Mouse (Mus musculus) erythroblast, adult 5-6 weeks (primary cell): ENCODE data around the gene Rnd1. TPM values are rescaled to one million over a fixed set of nuclear protein-coding genes. Genes with fewer than 3 reads are reported as not detected.

ENCODE experiments used
- ATAC-seq: replicated peaks from 2 replicates; pipeline ENCODE4 v1.8.0; 2016; ENCODE audit warnings: moderate number of reproducible peaks, mild to moderate bottlenecking, moderate TSS enrichment, inconsistent platforms; ENCODE audit not compliant: poor library complexity, low FRiP score, severe bottlenecking
- total RNA-seq, 2 experiments: library from RNA; stranded (forward) in 1 of 2; stranded (reverse) in 1 of 2; fragments of 150-400 nt in 1 of 2; fragments of 200-764, 138-1000 nt in 1 of 2; gene quantifications; 2 replicates each; pipeline versions ENCODE4 v1.2.3 to v1.2.4; 2015 to 2017; ENCODE audit warnings: low replicate concordance in 2 of 2

Rnd1 gene
- total RNA-seq, 2 experiments from 2014 or later, result 2.2 TPM; not detected in 1

- peak; percentile 79 for ATAC-seq
Measured at GRCm38 (mm10) chr15:98617176-98617537, 60.1 kb downstream of the Rnd1 start.

DNA sequence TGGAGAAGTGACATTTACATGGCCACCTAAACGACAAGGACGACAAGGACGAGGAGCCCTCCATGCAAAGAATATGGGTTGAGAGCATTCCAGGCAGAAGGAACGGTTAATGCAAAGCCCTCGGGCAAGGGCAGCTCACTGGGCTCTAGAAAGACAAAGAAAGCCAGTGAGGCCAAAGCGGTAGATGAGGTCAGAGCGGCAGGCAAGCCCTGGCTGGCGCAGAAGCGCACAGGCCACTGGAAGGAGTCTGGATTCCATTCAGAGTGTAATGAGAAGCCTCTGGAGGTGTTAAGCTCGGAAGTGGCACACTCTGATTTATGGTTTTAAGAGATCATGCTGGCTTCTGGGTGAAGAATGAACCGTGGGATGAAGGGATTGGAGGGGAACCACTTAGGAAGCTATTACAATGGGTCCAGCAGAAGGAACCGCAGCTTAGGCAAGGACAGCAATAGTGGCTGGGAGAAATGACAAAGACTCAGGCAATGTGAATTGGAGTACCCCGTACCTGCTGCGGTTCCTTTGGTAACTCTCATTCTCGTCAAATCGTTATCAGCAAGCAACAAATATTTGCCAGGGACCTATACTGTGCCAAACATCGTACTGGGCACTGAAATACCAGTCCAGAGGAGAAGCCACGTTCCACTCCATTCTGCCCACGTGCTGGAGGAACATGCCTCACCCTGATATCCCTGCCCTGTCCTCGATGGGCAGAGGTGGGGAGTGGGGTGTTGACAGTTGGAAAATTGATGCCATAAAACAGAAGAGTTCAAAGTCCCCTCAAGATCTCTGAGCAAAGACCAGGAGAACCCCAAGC, 60.7 kb downstream of the Rnd1 start:
- peak; percentile 48 for ATAC-seq

- ATAC-seq, result no peak
Measured at GRCm38 (mm10) chr15:98615751-98616150, 61.5 kb downstream of the Rnd1 start.

GRCm38 (mm10) chr15:98614971-98615370, 62.3 kb downstream of the Rnd1 start:
- ATAC-seq, result no peak

DNA sequence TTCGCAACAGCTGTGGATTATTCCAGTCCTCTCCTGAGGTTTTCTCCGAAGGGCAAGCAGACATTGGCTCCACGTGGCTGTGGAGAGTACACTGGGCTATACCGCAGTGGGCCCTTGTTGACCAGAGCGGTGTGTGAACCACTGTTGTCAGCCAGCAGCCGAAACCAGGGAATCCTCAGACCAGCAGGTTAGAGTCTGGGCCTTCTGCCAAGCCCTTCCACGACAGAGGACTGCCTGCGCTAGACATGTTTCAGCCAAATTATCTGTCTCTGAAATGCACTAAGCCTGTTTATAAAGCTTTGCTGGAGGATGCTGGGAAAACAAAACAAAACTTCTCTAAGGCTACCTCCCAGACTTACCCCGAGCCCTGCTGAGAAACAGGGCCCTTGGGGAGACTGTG, 62.7 kb downstream of the Rnd1 start:
- ATAC-seq, result no peak

Other genes with a start within 250 kb of the Rnd1 start
- not detected in 2 replicates for gene Olfr282, start 246.2 kb downstream of the Rnd1 start, total RNA-seq (2015; ENCODE audit: low replicate concordance)
- not detected in 2 replicates for gene Olfr282, start 246.2 kb downstream of the Rnd1 start, total RNA-seq (2017; ENCODE audit: low replicate concordance)
- gene Olfr281, start 224.9 kb downstream of the Rnd1 start, total RNA-seq (2015; ENCODE audit: low replicate concordance), result not detected in 2 replicates
- gene Olfr281, start 224.9 kb downstream of the Rnd1 start, total RNA-seq (2017; ENCODE audit: low replicate concordance), result not detected in 2 replicates
- gene OR5BS1P, start 207.6 kb downstream of the Rnd1 start, total RNA-seq (2015; ENCODE audit: low replicate concordance), result not detected in 2 replicates
- not detected in 2 replicates for gene OR5BS1P, start 207.6 kb downstream of the Rnd1 start, total RNA-seq (2017; ENCODE audit: low replicate concordance)
- gene Lalba, start 194.7 kb downstream of the Rnd1 start, total RNA-seq (2015; ENCODE audit: low replicate concordance), result not detected in 2 replicates
- gene Lalba, start 194.7 kb downstream of the Rnd1 start, total RNA-seq (2017; ENCODE audit: low replicate concordance), result not detected in 2 replicates
- not detected in 2 replicates for gene Olfr279, start 185.1 kb downstream of the Rnd1 start, total RNA-seq (2015; ENCODE audit: low replicate concordance)
- gene Olfr279, start 185.1 kb downstream of the Rnd1 start, total RNA-seq (2017; ENCODE audit: low replicate concordance), result 0.17 TPM in 1 of 2 replicates, not detected in the other
- 15.9 and 17.1 TPM in 2 replicates for gene Kansl2, start 143.2 kb downstream of the Rnd1 start, total RNA-seq (2015; ENCODE audit: low replicate concordance)
- 4.9 and 11.4 TPM in 2 replicates for gene Kansl2, start 143.2 kb downstream of the Rnd1 start, total RNA-seq (2017; ENCODE audit: low replicate concordance)
- 23.8 and 41.1 TPM in 2 replicates for gene Ccnt1, start 106.5 kb downstream of the Rnd1 start, total RNA-seq (2015; ENCODE audit: low replicate concordance)
- 37.2 and 38.3 TPM in 2 replicates for gene Ccnt1, start 106.5 kb downstream of the Rnd1 start, total RNA-seq (2017; ENCODE audit: low replicate concordance)
- gene 4930415O20Rik, start 106.5 kb downstream of the Rnd1 start, total RNA-seq (2015; ENCODE audit: low replicate concordance), result not detected in 2 replicates
- not detected in 2 replicates for gene 4930415O20Rik, start 106.5 kb downstream of the Rnd1 start, total RNA-seq (2017; ENCODE audit: low replicate concordance)
- gene Adcy6, start 67.4 kb downstream of the Rnd1 start, total RNA-seq (2015; ENCODE audit: low replicate concordance), result 4.8 and 26.8 TPM in 2 replicates
- gene Adcy6, start 67.4 kb downstream of the Rnd1 start, total RNA-seq (2017; ENCODE audit: low replicate concordance), result 33.2 and 42.9 TPM in 2 replicates
- not detected in 2 replicates for gene Cacnb3, start 46.6 kb downstream of the Rnd1 start, total RNA-seq (2015; ENCODE audit: low replicate concordance)
- not detected in 2 replicates for gene Cacnb3, start 46.6 kb downstream of the Rnd1 start, total RNA-seq (2017; ENCODE audit: low replicate concordance)
- gene Ddx23, start 14.6 kb downstream of the Rnd1 start, total RNA-seq (2015; ENCODE audit: low replicate concordance), result 9.4 and 10.4 TPM in 2 replicates
- gene Ddx23, start 14.6 kb downstream of the Rnd1 start, total RNA-seq (2017; ENCODE audit: low replicate concordance), result 32.3 and 40.2 TPM in 2 replicates
- not detected in 2 replicates for gene Ccdc65, start 30.7 kb upstream of the Rnd1 start, total RNA-seq (2015; ENCODE audit: low replicate concordance)
- gene Ccdc65, start 30.7 kb upstream of the Rnd1 start, total RNA-seq (2017; ENCODE audit: low replicate concordance), result not detected in 2 replicates
- gene Fkbp11, start 50.7 kb upstream of the Rnd1 start, total RNA-seq (2015; ENCODE audit: low replicate concordance), result 1.2 TPM in 1 of 2 replicates, not detected in the other
- gene Fkbp11, start 50.7 kb upstream of the Rnd1 start, total RNA-seq (2017; ENCODE audit: low replicate concordance), result 0.84 and 1.0 TPM in 2 replicates
- gene Arf3, start 85.8 kb upstream of the Rnd1 start, total RNA-seq (2015; ENCODE audit: low replicate concordance), result 7.1 and 8.4 TPM in 2 replicates
- 4.6 and 8.1 TPM in 2 replicates for gene Arf3, start 85.8 kb upstream of the Rnd1 start, total RNA-seq (2017; ENCODE audit: low replicate concordance)
- gene Wnt10b, start 100.7 kb upstream of the Rnd1 start, total RNA-seq (2015; ENCODE audit: low replicate concordance), result 1.0 TPM in 1 of 2 replicates, not detected in the other
- gene Wnt10b, start 100.7 kb upstream of the Rnd1 start, total RNA-seq (2017; ENCODE audit: low replicate concordance), result not detected in 2 replicates
- not detected in 2 replicates for gene Wnt1, start 112.4 kb upstream of the Rnd1 start, total RNA-seq (2015; ENCODE audit: low replicate concordance)
- not detected in 2 replicates for gene Wnt1, start 112.4 kb upstream of the Rnd1 start, total RNA-seq (2017; ENCODE audit: low replicate concordance)
- not detected in 2 replicates for gene Ddn, start 132.0 kb upstream of the Rnd1 start, total RNA-seq (2015; ENCODE audit: low replicate concordance)
- gene Ddn, start 132.0 kb upstream of the Rnd1 start, total RNA-seq (2017; ENCODE audit: low replicate concordance), result not detected in 2 replicates
- gene Prkag1, start 154.1 kb upstream of the Rnd1 start, total RNA-seq (2015; ENCODE audit: low replicate concordance), result 20.2 and 21.5 TPM in 2 replicates
- 35.1 and 37.9 TPM in 2 replicates for gene Prkag1, start 154.1 kb upstream of the Rnd1 start, total RNA-seq (2017; ENCODE audit: low replicate concordance)
- 23.0 and 28.1 TPM in 2 replicates for gene Kmt2d, start 193.7 kb upstream of the Rnd1 start, total RNA-seq (2015; ENCODE audit: low replicate concordance)
- 27.9 and 31.8 TPM in 2 replicates for gene Kmt2d, start 193.7 kb upstream of the Rnd1 start, total RNA-seq (2017; ENCODE audit: low replicate concordance)
- gene Rhebl1, start 217.1 kb upstream of the Rnd1 start, total RNA-seq (2015; ENCODE audit: low replicate concordance), result 2.1 TPM in 1 of 2 replicates, not detected in the other
- 0.98 and 1.8 TPM in 2 replicates for gene Rhebl1, start 217.1 kb upstream of the Rnd1 start, total RNA-seq (2017; ENCODE audit: low replicate concordance)
- not detected in 2 replicates for gene Dhh, start 221.1 kb upstream of the Rnd1 start, total RNA-seq (2015; ENCODE audit: low replicate concordance)
- not detected in 2 replicates for gene Dhh, start 221.1 kb upstream of the Rnd1 start, total RNA-seq (2017; ENCODE audit: low replicate concordance)
- 2.3 and 3.3 TPM in 2 replicates for gene Lmbr1l, start 240.8 kb upstream of the Rnd1 start, total RNA-seq (2015; ENCODE audit: low replicate concordance)
- 10.6 and 12.8 TPM in 2 replicates for gene Lmbr1l, start 240.8 kb upstream of the Rnd1 start, total RNA-seq (2017; ENCODE audit: low replicate concordance)